Mouse (Mus musculus): ENCODE measurements around the gene Fbxo42. TPM values are rescaled to one million over a fixed set of nuclear protein-coding genes. Genes with fewer than 3 reads are reported as not detected.
A peak's percentile ranks its signal among the peaks of the same experiment; 100 is the strongest.
"Not testable (repeated sequence)": the region's sequence is repeated elsewhere in the genome, so short reads cannot be mapped to it uniquely, and the experiment has no call there.

Gene Fbxo42
- total RNA-seq, 1 experiment from 2014 or later, result 21.7 TPM

DNA sequence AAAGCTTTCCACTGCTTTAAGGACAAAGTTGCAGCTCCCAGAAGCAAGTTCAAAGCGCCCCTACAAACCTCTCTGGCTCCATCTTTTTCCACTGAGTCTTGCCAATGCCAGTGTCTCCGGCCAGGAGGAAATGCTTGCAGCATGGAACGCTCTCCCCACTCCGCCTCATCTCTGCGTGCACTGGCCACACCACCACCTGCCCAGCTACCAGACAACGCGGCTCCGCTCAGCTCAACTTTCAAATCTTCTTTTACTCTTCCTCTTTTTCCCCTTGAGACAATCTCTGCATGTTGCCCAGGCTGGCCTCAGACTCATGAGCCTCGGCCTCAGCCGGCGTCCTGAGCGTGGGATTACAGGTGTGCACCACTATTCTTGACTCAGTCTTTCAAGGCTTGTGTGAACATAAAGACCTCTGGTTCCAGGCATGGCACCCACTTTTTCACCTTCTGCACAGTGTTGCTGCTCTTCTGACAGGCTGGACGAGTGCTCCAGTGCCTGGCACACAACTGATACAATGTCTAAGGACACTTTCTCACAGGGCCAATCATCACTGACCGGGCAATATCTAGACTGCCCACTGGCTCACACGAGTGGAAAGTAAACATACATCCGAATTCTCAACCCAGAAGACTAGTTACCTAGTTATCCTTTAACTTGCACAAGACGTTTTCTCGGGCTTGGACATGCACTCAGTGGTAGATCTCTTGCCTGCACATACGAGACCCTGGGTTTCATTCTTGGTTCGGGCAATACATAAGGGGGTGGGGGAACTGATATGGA, 12.8 kb upstream of the Fbxo42 start:
- no peak for DNase-seq

- DNase-seq, result no peak
Measured at GRCm38 (mm10) chr4:141136126-141136525, 11.6 kb upstream of the Fbxo42 start.

GRCm38 (mm10) chr4:141137740-141138139, 10.0 kb upstream of the Fbxo42 start:
- DNase-seq, result not testable (repeated sequence)

DNA sequence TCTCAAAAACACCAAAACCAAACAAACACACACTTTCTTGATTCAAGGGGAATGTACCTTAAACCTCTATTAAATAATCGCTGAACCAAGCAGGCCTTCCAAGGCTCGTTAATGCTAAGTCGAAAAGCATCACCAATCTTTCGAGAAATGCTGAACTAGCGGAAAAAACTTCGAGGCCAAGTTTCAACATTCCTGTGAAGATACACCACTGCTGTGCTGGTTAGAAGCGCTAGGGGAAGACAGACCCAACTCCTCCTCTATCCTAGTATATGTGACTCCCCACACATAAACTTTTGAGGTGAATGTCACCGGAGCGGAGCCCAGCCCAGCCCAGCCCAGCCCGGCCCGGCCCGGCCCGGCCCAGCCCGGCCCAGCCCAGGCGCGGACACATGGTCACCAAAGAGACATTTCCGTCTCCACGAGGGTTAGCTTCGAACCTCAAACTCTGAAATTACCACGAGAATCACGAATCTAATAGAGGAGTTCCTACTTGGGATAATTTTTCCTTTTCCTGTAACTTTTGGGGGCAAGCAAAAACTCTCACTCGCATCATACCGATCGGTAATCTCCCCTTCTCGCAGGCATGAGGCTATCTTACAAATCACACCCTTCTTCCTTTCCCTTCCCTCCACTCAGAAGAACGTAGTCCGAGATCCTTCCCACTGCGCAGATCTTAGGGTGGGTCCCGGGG, 9.1 kb upstream of the Fbxo42 start:
- peak; percentile 36 for DNase-seq

DNA sequence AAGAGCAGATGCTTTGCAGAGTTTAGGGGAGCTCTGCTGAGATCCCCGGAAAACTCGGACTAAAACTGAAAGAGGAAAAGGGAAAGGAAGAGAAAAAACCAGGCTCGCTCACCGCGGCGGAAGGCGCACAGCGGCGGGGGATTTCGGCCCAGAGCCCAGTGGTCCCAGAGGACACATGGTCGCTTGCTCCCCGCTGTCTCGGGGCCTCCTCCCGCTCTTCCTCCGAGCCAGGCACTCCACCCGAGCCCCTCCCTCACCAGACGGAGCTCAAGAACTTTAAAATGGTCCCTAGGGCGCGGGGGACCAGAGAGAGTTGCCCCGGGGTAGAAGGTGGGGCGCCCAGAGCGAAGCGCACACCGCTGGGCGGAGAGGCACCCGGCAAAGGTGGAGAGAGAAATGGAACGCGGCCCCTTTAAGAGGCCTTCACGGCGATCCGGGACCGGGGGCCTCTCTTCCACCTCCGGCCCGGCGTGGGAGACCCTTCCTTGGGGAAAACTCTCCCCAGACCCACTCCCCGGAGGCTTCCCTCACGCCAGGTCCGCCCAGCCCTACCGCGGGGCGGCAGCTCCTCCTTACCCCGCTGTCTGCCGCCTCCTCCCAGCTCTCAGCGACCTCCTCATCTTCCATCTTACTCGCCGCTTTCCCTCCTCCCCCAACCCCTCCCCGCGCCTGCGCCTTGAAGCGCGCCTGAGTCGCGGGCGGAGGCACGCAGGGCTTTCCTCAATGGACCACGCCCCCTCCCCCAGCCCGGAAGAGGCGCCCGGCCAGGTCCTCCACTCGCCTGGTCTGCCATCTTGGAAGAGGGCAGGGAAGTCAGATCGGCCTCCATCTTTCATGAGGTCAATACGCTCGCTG, 8.4 kb upstream of the Fbxo42 start, which contains the start of gene Szrd1:
Szrd1 (minus strand) TSS at position 660 of the 855 bp plus-strand sequence.
- DNase-seq, result peak; percentile 100

DNA sequence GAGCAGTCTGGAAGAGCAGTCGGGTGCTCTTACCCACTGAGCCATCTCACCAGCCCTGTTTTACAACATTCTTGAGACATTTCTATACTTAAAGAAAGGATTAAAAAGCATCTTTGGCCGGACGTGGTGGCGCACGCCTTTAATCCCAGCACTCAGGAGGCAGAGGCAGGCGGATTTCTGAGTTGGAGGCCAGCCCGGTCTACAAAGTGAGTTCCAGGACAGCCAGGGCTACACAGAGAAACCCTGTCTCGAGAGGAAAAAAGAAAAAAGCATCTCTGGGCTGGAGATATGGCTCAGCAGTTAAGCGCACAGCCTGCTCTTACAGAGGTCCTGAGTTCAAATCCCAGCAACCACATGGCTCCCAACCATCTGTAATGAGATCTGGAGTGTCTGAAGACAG, 7.4 kb upstream of the Fbxo42 start:
- DNase-seq, result not testable (repeated sequence)

DNA sequence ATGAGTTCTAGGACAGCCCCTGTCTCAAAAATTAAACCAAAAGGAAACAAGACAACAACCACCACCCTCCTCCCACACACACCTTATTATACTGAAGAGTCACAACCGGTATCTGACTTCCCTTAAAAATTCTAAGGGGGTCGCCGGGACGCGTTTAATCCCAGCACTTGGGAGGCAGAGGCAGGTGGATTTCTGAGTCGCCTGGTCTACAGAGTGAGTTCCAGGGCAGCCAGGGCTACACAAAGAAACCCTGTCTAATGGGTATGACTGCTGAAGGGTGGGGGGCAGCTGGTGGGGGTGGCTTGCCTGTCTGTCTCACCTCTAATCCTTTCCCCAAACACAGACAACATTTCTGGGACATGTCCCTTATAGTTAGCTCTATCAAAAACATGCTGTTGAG, 6.7 kb upstream of the Fbxo42 start:
- DNase-seq, result no peak

GRCm38 (mm10) chr4:141142285-141142811, 5.4 kb upstream of the Fbxo42 start:
- DNase-seq, result peak; percentile 83

GRCm38 (mm10) chr4:141145124-141145523, 2.6 kb upstream of the Fbxo42 start:
- DNase-seq, result not testable (repeated sequence)

DNA sequence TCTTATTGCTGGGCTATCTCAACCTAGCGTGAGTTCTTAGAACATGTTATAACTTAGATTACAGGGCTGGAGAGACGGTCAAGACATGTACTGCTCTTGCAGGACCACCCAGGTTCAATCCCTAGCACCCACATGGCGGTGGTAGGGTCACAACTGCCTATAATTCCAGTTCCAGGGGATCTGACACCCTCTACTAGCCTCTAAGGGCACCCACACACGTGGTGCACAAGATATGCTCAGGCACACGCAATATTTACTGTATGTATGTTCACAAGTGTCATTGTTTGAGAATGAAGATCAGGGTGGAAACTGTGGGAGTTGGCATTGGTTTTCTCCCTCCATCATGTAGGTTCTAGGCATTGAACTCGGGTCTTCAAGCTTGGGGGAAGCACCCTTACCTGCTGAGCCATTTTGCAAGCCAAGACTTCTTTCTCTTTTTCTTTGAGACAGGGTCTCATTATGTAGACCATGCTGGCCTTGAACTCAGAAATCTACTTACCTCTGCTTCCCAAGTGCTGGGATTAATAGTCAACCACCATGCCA, 1.2 kb upstream of the Fbxo42 start:
- DNase-seq, result no peak

GRCm38 (mm10) chr4:141148009-141148801, 492 bp downstream of the Fbxo42 start:
- peak; percentile 62 for DNase-seq

DNA sequence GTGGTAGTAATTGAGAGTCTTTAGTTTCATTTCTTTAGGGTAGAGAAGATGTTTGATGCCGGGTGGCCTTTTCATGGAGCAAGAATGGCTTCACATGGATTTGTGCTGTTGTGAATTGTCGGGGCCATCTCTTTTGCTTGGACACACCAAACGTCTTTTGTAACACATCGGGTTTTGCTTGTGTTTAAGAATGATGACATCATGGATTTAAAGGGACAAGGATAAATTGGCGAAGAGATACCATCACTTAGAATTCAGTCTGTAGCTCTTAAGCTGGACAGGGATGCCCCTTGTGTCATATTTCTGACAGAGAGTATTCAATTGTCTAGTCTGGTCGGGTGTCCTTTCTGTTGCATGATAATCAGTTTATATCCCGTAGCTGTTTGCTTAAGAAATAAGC, 1.4 kb downstream of the Fbxo42 start:
- no peak for DNase-seq

DNA sequence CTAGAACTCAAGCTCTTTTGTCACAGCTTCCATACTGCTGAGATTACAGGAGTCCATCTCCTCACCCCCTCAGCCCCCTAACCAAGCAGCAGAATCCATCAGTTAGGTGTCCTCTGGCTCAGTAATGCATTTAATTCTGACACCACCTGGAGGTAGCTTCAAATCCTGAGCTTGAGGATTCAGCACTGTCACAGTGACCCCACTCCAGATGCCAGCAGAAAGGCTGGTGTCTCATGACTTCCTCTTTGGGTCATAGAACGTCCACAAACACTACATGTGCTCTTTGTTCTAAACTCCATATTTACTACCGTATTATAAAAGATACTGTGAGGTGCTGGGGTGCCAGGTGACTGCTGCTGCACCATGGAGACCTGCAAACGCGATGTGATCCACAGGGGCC, 9.8 kb downstream of the Fbxo42 start:
- DNase-seq, result no peak

DNA sequence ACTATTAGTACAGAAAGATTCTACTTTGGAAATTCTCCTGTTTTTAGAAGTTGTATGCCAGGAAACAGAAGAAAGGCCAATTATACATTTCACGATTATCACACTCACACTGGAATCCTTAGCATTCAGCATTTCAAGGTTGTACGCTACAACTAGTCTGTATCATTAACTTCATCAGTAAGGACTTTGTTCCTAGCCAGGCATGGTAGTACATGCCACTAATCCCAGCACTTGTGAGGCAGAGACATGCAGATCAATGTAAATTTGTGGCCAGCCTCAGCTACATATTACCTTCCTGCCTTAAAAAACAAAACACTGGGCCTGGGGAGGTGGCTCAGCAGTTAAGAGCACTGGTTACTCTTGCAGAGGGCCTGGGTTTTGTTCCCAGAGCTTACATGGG, 10.9 kb downstream of the Fbxo42 start:
- DNase-seq, result no peak

DNA sequence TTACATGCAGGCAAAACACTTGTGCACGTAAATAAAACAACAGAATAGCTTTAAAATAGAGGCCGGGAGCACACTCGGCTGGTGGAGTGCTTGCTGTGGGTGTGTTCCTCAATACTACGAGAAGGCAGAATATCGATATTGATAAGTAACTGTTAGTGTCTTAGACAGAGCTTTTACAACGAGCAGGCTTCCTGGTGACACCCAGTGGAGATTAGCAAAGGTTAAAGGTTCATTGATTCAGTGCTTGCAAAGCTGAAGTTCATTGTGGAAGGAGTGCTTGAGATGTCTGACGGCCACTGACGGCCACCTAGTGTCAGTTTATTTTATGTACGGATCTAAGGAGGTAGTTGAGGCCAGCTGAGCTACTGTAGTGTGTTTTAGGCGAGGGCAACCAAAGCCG, 11.4 kb downstream of the Fbxo42 start:
- no peak for DNase-seq

GRCm38 (mm10) chr4:141159666-141160065, 12.0 kb downstream of the Fbxo42 start:
- DNase-seq, result no peak

GRCm38 (mm10) chr4:141160193-141160592, 12.5 kb downstream of the Fbxo42 start:
- DNase-seq, result no peak

DNA sequence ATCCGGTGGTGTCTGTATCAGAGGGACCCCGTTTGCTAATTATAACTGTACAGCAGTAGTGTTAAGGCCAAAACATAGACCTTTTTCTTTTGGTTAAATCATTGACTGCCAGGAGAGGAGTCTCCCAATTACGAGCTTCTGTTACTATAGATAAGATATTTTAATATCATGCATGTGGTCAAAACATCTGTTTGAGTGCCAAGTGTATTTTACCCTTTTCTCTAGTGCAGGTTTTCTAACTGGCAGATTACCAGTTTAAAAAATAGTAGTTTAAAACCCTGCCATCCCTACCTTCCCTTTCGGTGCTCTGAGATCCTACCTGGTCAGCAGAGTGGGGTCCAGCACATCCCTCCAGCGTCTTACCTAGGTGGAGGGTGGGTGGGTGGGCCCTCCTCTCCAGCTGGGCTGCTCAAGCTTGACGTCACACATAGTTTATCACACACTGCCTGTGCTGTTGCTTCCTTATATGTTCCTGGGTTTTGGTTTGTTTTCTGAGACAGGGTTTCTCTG, 14.0 kb downstream of the Fbxo42 start:
- DNase-seq, result no peak

GRCm38 (mm10) chr4:141163729-141164128, 16.0 kb downstream of the Fbxo42 start:
- DNase-seq, result peak; percentile 32

- DNase-seq, result no peak
Measured at GRCm38 (mm10) chr4:141165744-141166292, 18.1 kb downstream of the Fbxo42 start.

GRCm38 (mm10) chr4:141167156-141167555, 19.4 kb downstream of the Fbxo42 start:
- DNase-seq, result no peak

Measured in adrenal gland, postnatal 14 days (tissue).